Mouse (Mus musculus) hindbrain, embryonic 12.5 days (tissue): ENCODE measurements around the gene Wipf1. TPM values are rescaled to one million over a fixed set of nuclear protein-coding genes. Genes with fewer than 3 reads are reported as not detected.
A peak's percentile ranks its signal among the peaks of the same experiment; 100 is the strongest.

Source experiments
- ATAC-seq: fragments of 200-750 bp; cut with Nextera tagmentation; 2 replicates; pipeline ENCODE4 v1.8.0; 2017; ENCODE audit warnings: moderate TSS enrichment; ENCODE audit not compliant: low FRiP score
- H3K27ac ChIP-seq: fragments of 300-500 bp; sonication (generic); 2 replicates; pipeline ENCODE4 v1.5.1; 2016; ENCODE audit warnings: mild to moderate bottlenecking
- H3K27me3 ChIP-seq: fragments of 300-500 bp; sonication (generic); 2 replicates; pipeline ENCODE4 v1.6.1; 2016; ENCODE audit warnings: mild to moderate bottlenecking
- H3K36me3 ChIP-seq: fragments of 300-500 bp; sonication (generic); 2 replicates; pipeline ENCODE4 v1.6.1; 2016; ENCODE audit warnings: mild to moderate bottlenecking
- H3K4me1 ChIP-seq: fragments of 300-500 bp; sonication (generic); 2 replicates; pipeline ENCODE4 v1.6.1; 2016
- H3K4me2 ChIP-seq: fragments of 300-500 bp; sonication (generic); replicated peaks from 2 replicates; pipeline ENCODE4 v1.6.1; 2016; ENCODE audit warnings: mild to moderate bottlenecking
- H3K4me3 ChIP-seq: fragments of 300-500 bp; sonication (generic); 2 replicates; pipeline ENCODE4 v1.5.1; 2016; ENCODE audit warnings: mild to moderate bottlenecking
- H3K9ac ChIP-seq: fragments of 300-500 bp; sonication (generic); 2 replicates; pipeline ENCODE4 v1.6.1; 2016; ENCODE audit warnings: mild to moderate bottlenecking, moderate library complexity
- H3K9me3 ChIP-seq: fragments of 300-500 bp; sonication (generic); replicated peaks from 2 replicates; pipeline ENCODE4 v1.6.1; 2016; ENCODE audit warnings: mild to moderate bottlenecking
- WGBS: fragments of 180-500 bp; shearing (Covaris S2); methylation state at CpG from one replicate; pipeline ENCODE4 v1.1.7; 2016; 5-methylcytosine and 5-hydroxymethylcytosine counted together
- polyA plus RNA-seq: library from polyadenylated mRNA; unstranded; fragments of >200 nt; fragmentation: Nextera tagmentation; extraction: Ambion mirVana; gene quantifications from 2 replicates; pipeline ENCODE4 v1.2.1, GENCODE M21; 2016

The Wipf1 gene
- polyA plus RNA-seq, 1 experiment from 2014 or later: 7.3 TPM

DNA sequence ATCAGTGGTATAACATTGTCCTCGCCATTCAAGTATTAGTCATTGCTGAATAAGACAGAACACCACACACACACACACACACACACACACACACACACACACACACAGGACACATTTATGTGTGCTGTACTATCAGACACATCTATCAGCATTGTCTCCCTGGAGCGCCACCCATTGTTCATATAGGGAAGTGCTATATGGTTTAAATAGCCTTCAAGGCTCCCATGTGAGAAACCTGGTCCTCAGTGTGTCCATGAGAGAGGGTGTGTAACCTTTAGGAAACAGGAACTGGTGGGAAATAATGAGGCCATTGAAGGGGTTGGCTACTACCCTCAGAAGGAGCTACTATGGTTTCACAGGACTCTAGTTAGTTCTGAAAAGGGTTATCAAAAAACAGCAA, 87.5 kb downstream of the Wipf1 start:
- H3K27ac ChIP-seq: no peak overlapping the region
- H3K9ac ChIP-seq: no peak overlapping the region
- no peak overlapping the region for H3K4me2 ChIP-seq
- no peaks in the 10 kb centered on the region for H3K27me3 ChIP-seq
- peaks cover 6% of the 10 kb centered on the region; the same call in 1 of the 2 replicates for H3K36me3 ChIP-seq
- H3K4me1 ChIP-seq: 0 out of 2 replicates have a peak, but pooled peaks cover 5% of the 10 kb centered on the region
- no peak overlapping the region for H3K4me3 ChIP-seq
- no peaks in the 10 kb centered on the region for H3K9me3 ChIP-seq
- ATAC-seq: no peak
- 75% methylated on average over 2 of the region's 2 CpGs for WGBS

DNA sequence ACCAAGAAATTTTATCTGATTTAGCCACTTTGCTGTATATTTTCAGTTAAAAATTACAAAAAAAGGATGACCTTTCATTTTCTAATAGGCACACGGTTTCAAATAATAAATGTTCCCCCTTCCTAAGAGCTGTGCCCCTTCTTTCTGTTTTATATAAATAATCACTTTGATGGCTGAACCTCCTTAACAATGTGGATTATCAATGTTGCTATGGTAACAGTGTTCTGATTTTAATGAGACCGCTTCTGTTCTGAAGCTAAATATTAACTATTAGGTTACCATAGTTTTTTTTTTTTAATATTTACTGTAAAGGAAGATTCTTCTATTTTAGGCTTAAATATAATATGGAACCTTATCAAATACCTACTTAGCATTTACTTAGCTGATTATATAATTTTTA, 89.2 kb downstream of the Wipf1 start:
- H3K4me3 ChIP-seq: no peak overlapping the region
- H3K4me2 ChIP-seq: no peak overlapping the region
- peaks cover 10% of the 10 kb centered on the region for H3K36me3 ChIP-seq
- H3K9me3 ChIP-seq: no peaks in the 10 kb centered on the region
- no peak overlapping the region for H3K9ac ChIP-seq
- WGBS: 78% methylated on average over 2 of the region's 2 CpGs
- ATAC-seq: no peak
- H3K4me1 ChIP-seq: 0 out of 2 replicates have a peak, but pooled peaks cover 6% of the 10 kb centered on the region
- no peak overlapping the region for H3K27ac ChIP-seq
- no peaks in the 10 kb centered on the region for H3K27me3 ChIP-seq

DNA sequence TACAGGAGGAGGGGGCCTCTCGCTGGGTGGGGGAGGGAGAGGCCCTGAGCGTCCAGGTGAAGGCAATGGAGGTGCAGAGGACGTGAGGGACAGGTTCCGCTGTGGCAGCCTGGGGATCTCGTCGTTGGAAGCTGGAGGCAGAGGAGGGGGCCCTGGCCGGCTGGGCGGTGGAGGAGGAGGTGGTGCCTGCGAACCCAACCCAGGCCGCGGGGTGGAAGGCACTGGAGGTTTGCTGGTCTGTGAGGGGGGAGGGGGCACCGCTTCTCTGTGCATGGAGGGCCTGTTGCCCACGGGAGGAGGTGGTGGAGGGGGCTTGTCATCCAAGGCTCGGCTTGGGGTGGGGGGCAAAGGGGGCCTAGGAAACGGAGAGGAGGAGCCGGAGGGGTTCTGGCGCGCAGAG, 92.6 kb downstream of the Wipf1 start:
- Histone ChIP-seq H3K4me2 (no peak overlapping the region), H3K9me3 (no peaks in the 10 kb centered on the region), H3K4me1 (peaks cover 9% of the 10 kb centered on the region; the same call in 1 of the 2 replicates), H3K9ac (peak overlapping the region; percentile 24; the same call in 1 of the 2 replicates), H3K4me3 (no peak overlapping the region), H3K27me3 (no peaks in the 10 kb centered on the region), H3K36me3 (peaks cover 16% of the 10 kb centered on the region), H3K27ac (no peak overlapping the region)
- no peak for ATAC-seq
- 54% methylated on average over 18 of the region's 18 CpGs for WGBS

DNA sequence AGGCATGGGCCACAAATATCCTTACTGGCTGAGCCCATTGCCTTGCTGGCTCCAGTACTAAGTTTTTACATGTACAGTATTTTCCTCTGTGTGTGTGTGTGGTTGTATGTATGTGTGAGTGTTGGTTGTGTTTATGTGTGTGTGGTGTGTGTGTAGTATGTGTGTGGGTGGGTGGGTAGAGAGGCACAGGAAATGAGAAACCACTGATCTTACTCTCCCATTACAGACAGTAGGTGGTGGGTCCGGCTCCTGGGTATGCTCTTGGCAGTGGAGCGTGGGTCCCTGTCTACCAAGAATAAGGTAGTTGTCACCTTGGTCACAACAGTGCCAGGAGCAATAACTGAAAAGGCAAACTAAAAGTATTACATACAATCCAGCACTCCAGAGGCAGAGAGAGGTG, 93.7 kb downstream of the Wipf1 start:
- WGBS: 97% methylated on average over 2 of the region's 2 CpGs
- Histone ChIP-seq H3K27ac (no peak overlapping the region), H3K36me3 (peaks cover 16% of the 10 kb centered on the region), H3K27me3 (no peaks in the 10 kb centered on the region), H3K4me3 (no peak overlapping the region), H3K4me1 (peaks cover 9% of the 10 kb centered on the region; the same call in 1 of the 2 replicates), H3K4me2 (no peak overlapping the region), H3K9ac (no peak overlapping the region), H3K9me3 (no peaks in the 10 kb centered on the region)
- ATAC-seq: no peak

DNA sequence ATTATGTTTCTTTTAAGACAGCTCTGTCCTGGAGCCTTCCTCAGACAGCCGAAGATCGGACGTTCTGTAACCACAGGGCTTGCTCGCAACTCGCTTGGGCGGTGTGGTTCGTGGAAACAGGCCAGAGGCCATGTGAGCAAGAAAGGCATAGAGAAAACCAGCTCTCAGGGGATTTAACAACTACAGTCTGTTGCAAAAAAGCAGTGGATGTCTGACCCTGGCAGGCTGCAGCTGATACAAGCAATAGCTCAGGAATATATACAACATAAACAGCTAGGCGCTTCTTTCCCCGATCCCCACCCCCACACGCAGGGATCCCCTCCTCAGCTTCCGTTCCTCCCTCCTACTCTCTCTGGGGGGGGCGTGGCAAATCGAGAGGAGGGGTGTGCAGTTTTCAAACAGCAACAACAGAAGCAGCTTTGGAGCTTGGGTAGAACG, 97.6 kb downstream of the Wipf1 start:
- Histone ChIP-seq H3K4me2 (peak overlapping the region; percentile 42), H3K9ac (no peak overlapping the region), H3K27me3 (no peaks in the 10 kb centered on the region), H3K27ac (peak overlapping the region; percentile 55; the same call in 1 of the 2 replicates), H3K4me3 (no peak overlapping the region), H3K9me3 (no peaks in the 10 kb centered on the region), H3K36me3 (peaks cover 10% of the 10 kb centered on the region; the same call in 1 of the 2 replicates), H3K4me1 (peaks cover 5% of the 10 kb centered on the region; the same call in 1 of the 2 replicates)
- WGBS: 29% methylated on average over 14 of the region's 14 CpGs
- no peak for ATAC-seq

DNA sequence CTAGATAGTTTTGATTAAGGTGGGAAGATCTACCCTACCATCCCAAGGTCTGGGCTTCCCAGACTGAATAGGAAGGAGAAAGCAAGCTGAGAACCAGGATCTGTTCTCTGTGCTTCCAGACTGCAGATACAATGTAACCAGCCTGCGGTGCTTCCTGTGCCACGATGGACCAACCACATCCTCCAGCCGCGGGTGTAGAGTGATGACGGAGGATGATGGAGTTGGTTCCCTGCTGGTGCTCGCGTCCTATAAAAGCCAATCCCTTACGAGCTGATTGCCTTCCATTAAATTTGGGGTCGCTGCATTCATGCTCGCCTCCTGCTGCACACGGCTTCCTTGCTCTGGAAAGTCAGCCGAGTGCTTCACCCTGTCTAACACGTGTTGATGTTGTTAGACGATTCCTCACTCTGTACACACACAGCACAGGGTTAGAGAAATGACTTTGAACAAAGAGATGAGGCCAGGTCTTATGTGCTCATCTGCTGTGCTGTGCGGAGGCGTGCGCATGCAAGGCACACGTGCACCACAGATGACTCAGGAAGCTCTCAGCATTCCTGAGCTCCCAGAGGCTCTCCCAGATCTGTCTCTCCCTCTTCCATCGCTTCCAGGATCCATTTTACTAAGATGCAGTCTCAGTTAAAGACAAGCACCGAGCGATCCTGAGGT, 100.6 kb downstream of the Wipf1 start:
- 64% methylated on average over 21 of the region's 21 CpGs for WGBS
- no peak for ATAC-seq

DNA sequence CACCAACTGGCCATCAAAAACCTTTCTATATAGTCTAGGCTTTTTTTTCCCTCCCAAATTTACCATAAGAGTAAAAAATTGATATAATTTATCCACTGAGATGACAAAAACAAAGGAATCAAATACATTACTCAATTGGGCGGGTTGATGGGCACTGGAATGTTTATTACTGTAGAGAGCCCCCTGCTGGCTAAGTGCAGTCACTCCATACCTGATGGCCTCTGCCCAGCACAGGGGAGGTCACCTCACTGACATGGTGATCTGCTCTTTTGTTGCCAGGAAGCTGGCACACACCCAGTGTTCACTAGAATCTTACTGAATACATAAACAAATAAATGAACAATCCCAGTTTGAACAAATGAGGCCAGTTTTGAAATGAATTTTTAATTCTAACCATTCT, 102.2 kb downstream of the Wipf1 start:
- Histone ChIP-seq H3K4me1 (peaks cover 5% of the 10 kb centered on the region; the same call in 1 of the 2 replicates), H3K9ac (no peak overlapping the region), H3K4me2 (no peak overlapping the region), H3K36me3 (no peaks in the 10 kb centered on the region), H3K27ac (no peak overlapping the region), H3K9me3 (no peaks in the 10 kb centered on the region), H3K27me3 (no peaks in the 10 kb centered on the region; the same call in 1 of the 2 replicates), H3K4me3 (no peak overlapping the region)
- 45% methylated on average over 1 of the region's 1 CpGs for WGBS
- ATAC-seq: no peak

More for the DNA sequence above, 100.6 kb downstream of the Wipf1 start:
- H3K36me3 ChIP-seq: no peaks in the 10 kb centered on the region
- no peak overlapping the region for H3K4me2 ChIP-seq
- no peak overlapping the region for H3K4me3 ChIP-seq
- H3K9ac ChIP-seq: no peak overlapping the region
- no peaks in the 10 kb centered on the region for H3K9me3 ChIP-seq
- H3K27me3 ChIP-seq: no peaks in the 10 kb centered on the region
- H3K4me1 ChIP-seq: peaks cover 5% of the 10 kb centered on the region; the same call in 1 of the 2 replicates
- H3K27ac ChIP-seq: peak overlapping the region; percentile 17; the same call in 1 of the 2 replicates

DNA sequence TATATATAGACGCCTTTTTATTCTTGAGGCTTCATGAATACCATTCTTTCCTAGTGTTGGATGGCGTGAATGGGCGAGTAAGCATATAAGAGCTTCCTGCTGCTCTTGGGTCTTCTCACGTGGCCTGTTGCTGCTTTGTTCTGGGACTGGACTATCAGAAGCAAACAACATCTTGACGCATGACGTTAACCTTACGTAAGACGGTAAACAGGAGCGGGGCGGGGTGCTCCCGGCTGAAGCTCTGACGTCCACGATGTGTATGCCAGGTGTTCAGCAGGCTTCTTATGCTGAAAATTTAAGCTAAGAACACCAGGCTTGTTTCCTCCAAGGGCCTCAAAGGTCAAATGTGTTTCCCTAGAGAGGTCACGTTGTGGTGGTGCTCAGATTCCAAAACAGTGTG, 103.7 kb downstream of the Wipf1 start:
- no peaks in the 10 kb centered on the region; the same call in 1 of the 2 replicates for H3K27me3 ChIP-seq
- H3K4me2 ChIP-seq: no peak overlapping the region
- WGBS: 83% methylated on average over 14 of the region's 14 CpGs
- no peak overlapping the region for H3K4me3 ChIP-seq
- no peak overlapping the region for H3K27ac ChIP-seq
- ATAC-seq: no peak
- no peaks in the 10 kb centered on the region for H3K9me3 ChIP-seq
- no peaks in the 10 kb centered on the region for H3K36me3 ChIP-seq
- H3K9ac ChIP-seq: no peak overlapping the region
- H3K4me1 ChIP-seq: no peaks in the 10 kb centered on the region

DNA sequence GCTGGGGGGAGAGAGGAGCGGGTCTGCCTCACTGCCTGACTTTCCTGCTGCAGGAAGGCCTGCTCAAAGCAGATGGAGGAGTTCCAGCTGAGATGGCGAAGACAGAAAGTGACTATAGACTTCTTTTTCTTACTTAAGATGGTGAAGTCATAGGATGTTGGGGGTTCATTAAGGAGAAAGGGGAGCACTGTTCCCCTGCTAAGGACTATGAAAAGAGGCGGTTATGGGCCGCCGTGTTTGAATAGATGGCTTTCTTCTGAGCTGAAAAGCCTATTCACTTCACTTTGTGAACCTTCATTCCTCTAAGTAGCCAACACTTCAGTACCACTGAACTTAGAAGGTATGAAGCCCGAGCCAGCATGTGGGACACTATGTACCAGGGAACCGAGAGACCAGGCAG, 109.8 kb downstream of the Wipf1 start:
- H3K4me2 ChIP-seq: no peak overlapping the region
- H3K9me3 ChIP-seq: no peaks in the 10 kb centered on the region
- H3K27me3 ChIP-seq: no peaks in the 10 kb centered on the region; the same call in 1 of the 2 replicates
- no peak overlapping the region for H3K4me3 ChIP-seq
- H3K27ac ChIP-seq: no peak overlapping the region
- no peaks in the 10 kb centered on the region for H3K36me3 ChIP-seq
- H3K4me1 ChIP-seq: no peaks in the 10 kb centered on the region
- no peak overlapping the region for H3K9ac ChIP-seq
- WGBS: 31% methylated on average over 7 of the region's 7 CpGs
- ATAC-seq: no peak

DNA sequence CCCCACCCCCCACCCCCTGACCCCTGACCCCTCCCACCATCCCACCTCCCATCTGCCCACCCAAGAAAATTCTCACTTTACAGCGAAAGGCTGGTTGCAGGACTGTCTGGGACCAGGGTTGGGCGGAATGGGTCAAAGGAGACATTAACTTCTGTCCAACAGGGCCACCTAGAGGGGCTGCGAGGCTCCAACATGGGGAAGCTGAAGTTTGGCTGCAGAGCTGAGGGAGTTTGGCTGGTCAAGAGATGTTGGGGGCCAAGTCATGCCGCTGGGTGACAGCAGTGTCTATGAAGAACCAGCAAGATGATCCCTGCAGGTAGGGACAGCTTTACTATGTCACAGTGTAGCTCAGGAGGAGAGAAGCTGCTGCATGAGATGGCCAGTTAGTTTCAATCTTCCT, 110.2 kb downstream of the Wipf1 start:
- H3K4me3 ChIP-seq: no peak overlapping the region
- WGBS: 42% methylated on average over 4 of the region's 4 CpGs

DNA sequence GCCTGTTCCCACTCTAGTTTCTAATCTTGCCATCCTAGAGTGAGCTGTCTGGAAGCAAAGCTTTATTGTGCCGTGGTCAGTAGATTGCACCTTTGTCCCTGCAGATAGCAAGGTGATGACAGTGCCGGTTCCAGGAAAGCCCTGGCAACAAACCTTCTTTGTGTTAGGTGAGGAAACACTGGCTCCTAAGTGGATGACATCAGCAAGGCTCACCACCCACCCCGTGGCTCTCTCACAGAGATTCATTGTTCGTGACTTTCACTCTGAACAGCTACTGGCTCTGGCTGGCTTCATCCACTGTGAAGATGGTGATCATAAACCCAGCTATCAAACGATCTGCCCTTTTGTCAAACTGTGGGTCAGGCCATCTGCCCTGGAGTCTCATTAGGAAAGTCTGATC, 113.6 kb downstream of the Wipf1 start:
- no peaks in the 10 kb centered on the region for H3K4me1 ChIP-seq
- no peak overlapping the region for H3K27ac ChIP-seq
- 0 out of 2 replicates have a peak, but pooled peaks cover 4% of the 10 kb centered on the region for H3K27me3 ChIP-seq
- H3K4me3 ChIP-seq: no peak overlapping the region
- no peaks in the 10 kb centered on the region for H3K36me3 ChIP-seq
- no peaks in the 10 kb centered on the region for H3K9me3 ChIP-seq
- ATAC-seq: no peak
- WGBS: 56% methylated on average over 5 of the region's 5 CpGs
- H3K9ac ChIP-seq: no peak overlapping the region
- H3K4me2 ChIP-seq: no peak overlapping the region

More for the DNA sequence above, 110.2 kb downstream of the Wipf1 start:
- no peaks in the 10 kb centered on the region for H3K36me3 ChIP-seq
- H3K27me3 ChIP-seq: no peaks in the 10 kb centered on the region; the same call in 1 of the 2 replicates
- H3K9ac ChIP-seq: no peak overlapping the region
- ATAC-seq: no peak
- H3K4me1 ChIP-seq: no peaks in the 10 kb centered on the region
- H3K27ac ChIP-seq: no peak overlapping the region
- no peaks in the 10 kb centered on the region for H3K9me3 ChIP-seq
- no peak overlapping the region for H3K4me2 ChIP-seq

DNA sequence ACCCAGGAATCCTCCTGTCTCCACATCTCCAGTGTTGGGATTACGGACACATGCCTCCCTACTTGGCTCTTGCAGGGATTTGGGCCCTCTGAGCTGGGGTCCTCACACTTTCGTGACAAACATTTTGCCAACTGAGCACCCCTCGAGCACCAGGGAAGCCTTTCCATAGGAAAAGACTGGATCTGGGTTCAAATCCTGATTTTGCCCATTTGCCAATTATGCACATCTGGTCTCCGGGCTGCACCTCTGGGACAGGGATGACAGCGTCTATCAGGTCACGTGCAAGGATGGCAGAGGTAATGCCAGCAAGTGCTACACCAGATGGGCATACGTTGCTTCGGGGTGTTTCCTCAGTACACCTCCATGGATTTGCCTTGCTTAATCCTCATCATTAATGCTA, 119.5 kb downstream of the Wipf1 start:
- Histone ChIP-seq H3K9me3 (no peaks in the 10 kb centered on the region), H3K4me3 (no peak overlapping the region), H3K27ac (no peak overlapping the region), H3K4me1 (no peaks in the 10 kb centered on the region), H3K36me3 (no peaks in the 10 kb centered on the region), H3K9ac (no peak overlapping the region), H3K4me2 (no peak overlapping the region), H3K27me3 (0 out of 2 replicates have a peak, but pooled peaks cover 4% of the 10 kb centered on the region)
- no peak for ATAC-seq
- WGBS: 92% methylated on average over 8 of the region's 8 CpGs

DNA sequence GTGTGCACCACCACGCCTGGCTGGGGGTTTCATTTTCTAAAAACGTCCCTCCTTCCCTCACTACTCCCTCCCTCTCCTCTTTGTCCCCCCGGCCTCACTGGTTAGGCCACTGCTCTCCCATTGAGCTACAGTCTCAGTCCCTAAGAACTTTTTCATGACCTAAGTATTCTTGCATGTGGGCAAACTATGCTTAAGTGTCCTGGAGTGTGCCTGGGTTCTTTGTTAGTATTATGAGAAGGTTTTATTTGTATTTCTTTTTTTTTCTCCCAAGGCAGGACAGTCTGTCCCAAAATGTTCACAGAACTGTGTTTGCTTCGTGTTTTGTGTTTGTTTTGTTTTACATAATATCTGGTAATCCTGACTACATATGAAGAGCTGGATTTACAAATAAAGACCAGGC, 121.9 kb downstream of the Wipf1 start:
- WGBS: 63% methylated on average over 4 of the region's 4 CpGs
- Histone ChIP-seq H3K4me2 (no peak overlapping the region), H3K4me3 (no peak overlapping the region), H3K27ac (no peak overlapping the region), H3K9me3 (no peaks in the 10 kb centered on the region), H3K27me3 (no peaks in the 10 kb centered on the region), H3K36me3 (no peaks in the 10 kb centered on the region), H3K4me1 (no peaks in the 10 kb centered on the region), H3K9ac (no peak overlapping the region)
- no peak for ATAC-seq
